Mouse (Mus musculus) stomach, embryonic 14.5 days (tissue): ENCODE measurements around the gene Pdp2. TPM values are rescaled to one million over a fixed set of nuclear protein-coding genes. Genes with fewer than 3 reads are reported as not detected.

ENCODE experiments used
- ATAC-seq: fragments of 200-750 bp; cut with Nextera tagmentation; 2 replicates; pipeline ENCODE4 v1.8.0; 2017; ENCODE audit warnings: low read depth, moderate TSS enrichment; ENCODE audit not compliant: insufficient number of reproducible peaks, insufficient read depth, low FRiP score
- H3K27ac ChIP-seq: fragments of 300-500 bp; sonication (generic); 2 replicates; pipeline ENCODE4 v1.5.1; 2014; ENCODE audit warnings: mild to moderate bottlenecking, low read length, moderate library complexity, mixed read lengths
- H3K27me3 ChIP-seq: fragments of 300-500 bp; sonication (generic); 2 replicates; pipeline ENCODE4 v1.6.1; 2014; ENCODE audit warnings: low read length, control low read depth, mixed read lengths; ENCODE audit not compliant: control insufficient read depth, insufficient read depth
- H3K36me3 ChIP-seq: fragments of 300-500 bp; sonication (generic); 2 replicates; pipeline ENCODE4 v1.6.1; 2014; ENCODE audit warnings: mild to moderate bottlenecking, control low read depth, low read length, moderate library complexity, mixed read lengths; ENCODE audit not compliant: control insufficient read depth, insufficient read depth
- H3K4me1 ChIP-seq: fragments of 300-500 bp; sonication (generic); 2 replicates; pipeline ENCODE4 v1.6.1; 2014; ENCODE audit warnings: low read length, control low read depth, mixed read lengths; ENCODE audit not compliant: control insufficient read depth, insufficient read depth
- H3K4me2 ChIP-seq: fragments of 300-500 bp; sonication (generic); replicated peaks from 2 replicates; pipeline ENCODE4 v1.6.1; 2014; ENCODE audit warnings: low read depth, low read length, control low read depth
- H3K4me3 ChIP-seq: fragments of 300-500 bp; sonication (generic); 2 replicates; pipeline ENCODE4 v1.5.1; 2014; ENCODE audit warnings: low read depth, low read length, control low read depth
- H3K9ac ChIP-seq: fragments of 300-500 bp; sonication (generic); replicated peaks from 2 replicates; pipeline ENCODE4 v1.6.1; 2014; ENCODE audit warnings: low read depth, mild to moderate bottlenecking, control low read depth, low read length, moderate library complexity, mixed read lengths
- H3K9me3 ChIP-seq: fragments of 300-500 bp; sonication (generic); 2 replicates; pipeline ENCODE4 v1.6.1; 2016; ENCODE audit warnings: low read depth, low read length, control low read depth; ENCODE audit not compliant: control insufficient read depth
- WGBS: fragments of 180-500 bp; shearing (Covaris S2); extraction: QIAGEN DNeasy Blood & Tissue Kit; methylation state at CpG from one replicate; pipeline ENCODE4 v1.1.7; 2014; 5-methylcytosine and 5-hydroxymethylcytosine counted together
- polyA plus RNA-seq: library from polyadenylated mRNA; unstranded; fragments of >200 nt; fragmentation: Nextera tagmentation; extraction: Ambion mirVana; gene quantifications from 2 replicates; pipeline ENCODE4 v1.2.1, GENCODE M21; 2014

Gene Pdp2
- polyA plus RNA-seq, 1 experiment from 2014 or later = 13.7 TPM

DNA sequence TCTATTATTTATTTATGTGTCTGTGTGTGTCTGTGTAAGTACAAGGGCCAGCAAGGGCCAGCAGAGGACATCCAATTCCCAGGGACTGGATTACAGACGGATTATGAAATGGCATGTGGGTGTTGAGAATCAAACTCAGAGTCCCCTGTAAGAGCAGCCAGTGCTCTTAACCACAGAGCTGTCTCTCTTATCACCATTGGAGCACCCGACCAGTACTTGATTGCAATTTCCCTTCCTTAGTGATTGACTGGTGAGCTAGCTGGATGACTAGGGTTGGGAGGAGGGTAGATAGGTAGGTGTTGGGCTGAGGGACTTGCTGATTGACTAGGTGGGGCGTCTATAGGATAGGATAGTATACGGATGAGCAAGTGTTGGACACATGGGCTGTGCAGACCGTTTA is 29.5 kb downstream of the Pdp2 start:
- Histone ChIP-seq H3K4me3 (no peak overlapping the region), H3K9ac (no peak overlapping the region), H3K4me1 (no peaks in the 10 kb centered on the region), H3K27me3 (no peaks in the 10 kb centered on the region), H3K27ac (no peak overlapping the region), H3K4me2 (no peak overlapping the region), H3K36me3 (no peaks in the 10 kb centered on the region), H3K9me3 (no peaks in the 10 kb centered on the region)
- ATAC-seq = no peak
- 75% methylated on average over 5 of the region's 5 CpGs for WGBS

DNA sequence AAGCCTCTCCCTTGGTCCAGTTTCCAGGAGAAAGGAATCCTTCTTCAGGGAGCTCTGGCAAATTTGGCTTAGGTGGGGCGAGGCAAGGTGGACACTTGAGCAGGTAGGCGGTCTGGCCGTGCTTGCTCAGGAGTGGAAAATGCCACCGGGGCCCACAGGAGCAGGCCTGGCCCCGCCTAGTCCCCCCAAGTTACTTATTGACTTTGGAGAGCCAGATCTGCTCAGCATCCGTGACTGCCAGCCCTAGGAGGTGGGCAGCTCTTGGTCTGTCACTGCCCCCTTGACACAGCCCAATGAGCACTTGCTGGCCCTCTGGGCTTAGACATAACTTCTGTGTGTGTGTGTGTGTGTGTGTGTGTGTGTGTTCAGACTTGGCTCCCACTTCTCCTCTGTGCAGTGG is 32.9 kb downstream of the Pdp2 start, which contains the start of gene Cdh16:
Cdh16 (minus strand) TSS at position 236 of the 400 bp plus-strand sequence.
- ATAC-seq = peak; percentile 66
- 54% methylated on average over 6 of the region's 6 CpGs for WGBS

GRCm38 (mm10) chr8:104627065-104627740 is 36.0 kb downstream of the Pdp2 start:
- peaks cover 7% of the 10 kb centered on the region; the same call in 1 of the 2 replicates for H3K4me1 ChIP-seq
- no peaks in the 10 kb centered on the region for H3K36me3 ChIP-seq
- no peak overlapping the region for H3K9ac ChIP-seq
- ATAC-seq = no peak
- no peak overlapping the region for H3K4me3 ChIP-seq
- H3K9me3 ChIP-seq = no peaks in the 10 kb centered on the region
- H3K27me3 ChIP-seq = no peaks in the 10 kb centered on the region
- 77% methylated on average over 4 of the region's 4 CpGs for WGBS
- H3K27ac ChIP-seq = no peak overlapping the region
- no peak overlapping the region for H3K4me2 ChIP-seq

More for the DNA sequence above, 32.9 kb downstream of the Pdp2 start, which contains the start of gene Cdh16:
- Histone ChIP-seq H3K27ac (no peak within 1 kb of the TSS), H3K4me2 (no peak within 1 kb of the TSS), H3K36me3 (no peaks in the 10 kb centered on the region), H3K27me3 (no peaks in the 10 kb centered on the region), H3K9ac (no peak within 1 kb of the TSS), H3K4me3 (no peak within 1 kb of the TSS), H3K9me3 (no peaks in the 10 kb centered on the region), H3K4me1 (no peaks in the 10 kb centered on the region)

GRCm38 (mm10) chr8:104628402-104628801 is 37.2 kb downstream of the Pdp2 start:
- no peaks in the 10 kb centered on the region for H3K36me3 ChIP-seq
- no peak overlapping the region for H3K27ac ChIP-seq
- no peak overlapping the region for H3K4me2 ChIP-seq
- H3K4me1 ChIP-seq = peaks cover 7% of the 10 kb centered on the region; the same call in 1 of the 2 replicates
- ATAC-seq = no peak
- no peak overlapping the region for H3K4me3 ChIP-seq
- no peak overlapping the region for H3K9ac ChIP-seq
- no peaks in the 10 kb centered on the region for H3K27me3 ChIP-seq
- no peaks in the 10 kb centered on the region for H3K9me3 ChIP-seq
- WGBS = 93% methylated on average over 21 of the region's 21 CpGs

- Histone ChIP-seq H3K27me3 (no peaks in the 10 kb centered on the region), H3K27ac (no peak overlapping the region), H3K4me2 (no peak overlapping the region), H3K9ac (no peak overlapping the region), H3K9me3 (no peaks in the 10 kb centered on the region), H3K36me3 (no peaks in the 10 kb centered on the region), H3K4me1 (peaks cover 7% of the 10 kb centered on the region; the same call in 1 of the 2 replicates), H3K4me3 (no peak overlapping the region)
- WGBS = 73% methylated on average over 22 of the region's 22 CpGs
- no peak for ATAC-seq
Measured at GRCm38 (mm10) chr8:104629306-104630110, 38.3 kb downstream of the Pdp2 start.

- Histone ChIP-seq H3K9ac (no peak overlapping the region), H3K4me1 (peaks cover 7% of the 10 kb centered on the region; the same call in 1 of the 2 replicates), H3K4me2 (peak overlapping the region; percentile 50), H3K9me3 (no peaks in the 10 kb centered on the region), H3K4me3 (peak overlapping the region; percentile 30; the same call in 1 of the 2 replicates), H3K27me3 (no peaks in the 10 kb centered on the region), H3K36me3 (0 out of 2 replicates have a peak, but pooled peaks cover 3% of the 10 kb centered on the region), H3K27ac (no peak overlapping the region)
- no peak for ATAC-seq
- WGBS = 37% methylated on average over 8 of the region's 8 CpGs
Measured at GRCm38 (mm10) chr8:104630111-104630479, 38.8 kb downstream of the Pdp2 start.

DNA sequence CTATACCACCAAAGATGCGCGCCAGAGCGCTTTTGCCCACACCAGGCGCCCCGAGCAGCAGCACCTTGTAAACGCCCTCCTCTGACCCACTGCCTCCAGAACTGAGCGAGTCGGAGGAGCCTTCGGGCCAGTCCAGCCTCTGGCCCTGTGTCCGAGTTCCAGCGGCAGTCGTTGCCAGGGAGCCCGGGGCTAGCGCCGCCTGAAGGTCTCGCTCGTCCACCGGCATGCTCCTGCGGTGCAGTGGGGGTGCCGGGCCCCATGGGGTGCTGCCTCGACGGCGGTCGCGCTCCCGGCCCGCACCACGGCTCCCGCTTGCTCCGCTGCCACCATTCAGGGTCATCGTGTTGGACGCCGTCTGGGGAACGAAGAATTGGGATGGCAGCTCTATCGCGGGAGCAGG is 39.3 kb downstream of the Pdp2 start:
- ATAC-seq = peak; percentile 38; the same call in 1 of the 2 replicates
- Histone ChIP-seq H3K4me3 (peak overlapping the region; percentile 30), H3K4me2 (peak overlapping the region; percentile 50), H3K36me3 (peaks cover 6% of the 10 kb centered on the region; the same call in 1 of the 2 replicates), H3K27me3 (no peaks in the 10 kb centered on the region), H3K9ac (peak overlapping the region; percentile 2; the same call in 1 of the 2 replicates), H3K9me3 (no peaks in the 10 kb centered on the region), H3K4me1 (peaks cover 7% of the 10 kb centered on the region; the same call in 1 of the 2 replicates), H3K27ac (no peak overlapping the region)
- 1% methylated on average over 36 of the region's 36 CpGs for WGBS

- WGBS = 2% methylated on average over 24 of the region's 28 CpGs
- Histone ChIP-seq H3K27ac (peak within 1 kb of the TSS; percentile 6; the same call in 1 of the 2 replicates), H3K9ac (peak within 1 kb of the TSS; percentile 2; the same call in 1 of the 2 replicates), H3K9me3 (no peaks in the 10 kb centered on the region), H3K27me3 (no peaks in the 10 kb centered on the region), H3K36me3 (peaks cover 6% of the 10 kb centered on the region; the same call in 1 of the 2 replicates), H3K4me3 (peak within 1 kb of the TSS; percentile 30), H3K4me2 (peak within 1 kb of the TSS; percentile 50), H3K4me1 (peaks cover 7% of the 10 kb centered on the region; the same call in 1 of the 2 replicates)
- peak; percentile 65 for ATAC-seq
Measured at GRCm38 (mm10) chr8:104630981-104631663, 39.9 kb downstream of the Pdp2 start, which contains the start of gene Rrad. Gene Rrad (minus strand): TSS chr8:104631327.
